Mouse (Mus musculus): ENCODE data around the gene S100pbp. TPM values are rescaled to one million over a fixed set of nuclear protein-coding genes. Genes with fewer than 3 reads are reported as not detected.
A peak's percentile ranks its signal among the peaks of the same experiment; 100 is the strongest.
"Not testable (repeated sequence)": the region's sequence is repeated elsewhere in the genome, so short reads cannot be mapped to it uniquely, and the experiment has no call there.

The S100pbp gene
- polyA plus RNA-seq, 1 experiment from 2014 or later = 24.4 TPM

- Histone ChIP-seq H3K27ac (peak overlapping the region; percentile 70), H3K4me3 (peak overlapping the region; percentile 56), H3K4me2 (peak overlapping the region; percentile 66), H3K9ac (peak overlapping the region; percentile 61), H3K27me3 (replicated peaks) (no peaks in the 10 kb centered on the region), H3K36me3 (replicated peaks) (no peaks in the 10 kb centered on the region; the same call in 1 of the 2 replicates), H3K9me3 (no peaks in the 10 kb centered on the region), H3K4me1 (peaks cover 45% of the 10 kb centered on the region)
- WGBS = 7% methylated on average over 22 of the region's 22 CpGs
- peak; percentile 13; the same call in 1 of the 2 replicates for ATAC-seq (replicated peaks)
Measured at GRCm38 (mm10) chr4:129227170-129227984, 37.9 kb upstream of the S100pbp start.

GRCm38 (mm10) chr4:129226441-129226963 is 37.0 kb upstream of the S100pbp start:
- WGBS = 18% methylated on average over 5 of the region's 5 CpGs
- peak overlapping the region; percentile 56 for H3K4me3 ChIP-seq
- H3K4me2 ChIP-seq = peak overlapping the region; percentile 66
- H3K4me1 ChIP-seq = peaks cover 45% of the 10 kb centered on the region
- peaks cover 6% of the 10 kb centered on the region; the same call in 1 of the 2 replicates for H3K36me3 ChIP-seq (replicated peaks)
- H3K27me3 ChIP-seq (replicated peaks) = no peaks in the 10 kb centered on the region
- ATAC-seq (replicated peaks) = no peak
- 0 out of 2 replicates have a peak overlapping the region, but pooled peaks have one; percentile 70 for H3K27ac ChIP-seq
- H3K9me3 ChIP-seq = no peaks in the 10 kb centered on the region
- peak overlapping the region; percentile 61 for H3K9ac ChIP-seq

- Histone ChIP-seq H3K4me2 (0 out of 2 replicates have a peak overlapping the region, but pooled peaks have one; percentile 66), H3K9ac (no peak overlapping the region), H3K36me3 (replicated peaks) (peaks cover 6% of the 10 kb centered on the region; the same call in 1 of the 2 replicates), H3K27me3 (replicated peaks) (no peaks in the 10 kb centered on the region), H3K9me3 (no peaks in the 10 kb centered on the region), H3K4me1 (peaks cover 45% of the 10 kb centered on the region), H3K27ac (no peak overlapping the region), H3K4me3 (no peak overlapping the region)
- 94% methylated on average over 12 of the region's 12 CpGs for WGBS
- ATAC-seq (replicated peaks) = no peak
Measured at GRCm38 (mm10) chr4:129225315-129225714, 35.8 kb upstream of the S100pbp start.

- Histone ChIP-seq H3K9me3 (no peaks in the 10 kb centered on the region), H3K4me2 (peak overlapping the region; percentile 42), H3K27ac (no peak overlapping the region), H3K27me3 (replicated peaks) (no peaks in the 10 kb centered on the region), H3K36me3 (replicated peaks) (peaks cover 17% of the 10 kb centered on the region), H3K9ac (peak overlapping the region; percentile 9; the same call in 1 of the 2 replicates), H3K4me1 (peaks cover 45% of the 10 kb centered on the region), H3K4me3 (peak overlapping the region; percentile 2; the same call in 1 of the 2 replicates)
- ATAC-seq (replicated peaks) = peak; percentile 38; the same call in 1 of the 2 replicates
- WGBS = 20% methylated on average over 55 of the region's 55 CpGs
Measured at GRCm38 (mm10) chr4:129223421-129224281, 34.1 kb upstream of the S100pbp start.

- H3K36me3 ChIP-seq (replicated peaks) = peaks cover 31% of the 10 kb centered on the region
- ATAC-seq (replicated peaks) = no peak
- 75% methylated on average over 31 of the region's 31 CpGs for WGBS
- H3K27ac ChIP-seq = no peak overlapping the region
- H3K4me1 ChIP-seq = peaks cover 35% of the 10 kb centered on the region
- no peak overlapping the region for H3K4me2 ChIP-seq
- H3K9ac ChIP-seq = no peak overlapping the region
- H3K27me3 ChIP-seq (replicated peaks) = no peaks in the 10 kb centered on the region
- no peaks in the 10 kb centered on the region for H3K9me3 ChIP-seq
- no peak overlapping the region for H3K4me3 ChIP-seq
Measured at GRCm38 (mm10) chr4:129222019-129222925, 32.7 kb upstream of the S100pbp start.

- no peak overlapping the region for H3K4me3 ChIP-seq
- H3K36me3 ChIP-seq (replicated peaks) = peaks cover 37% of the 10 kb centered on the region
- no peak overlapping the region for H3K4me2 ChIP-seq
- H3K4me1 ChIP-seq = peaks cover 26% of the 10 kb centered on the region
- no peak overlapping the region for H3K9ac ChIP-seq
- no peaks in the 10 kb centered on the region for H3K27me3 ChIP-seq (replicated peaks)
- no peak overlapping the region; the same call in 1 of the 2 replicates for H3K27ac ChIP-seq
- 79% methylated on average over 23 of the region's 23 CpGs for WGBS
- H3K9me3 ChIP-seq = no peaks in the 10 kb centered on the region
- no peak for ATAC-seq (replicated peaks)
Measured at GRCm38 (mm10) chr4:129221097-129222010, 31.8 kb upstream of the S100pbp start.

- Histone ChIP-seq H3K4me2 (no peak overlapping the region), H3K27me3 (replicated peaks) (no peaks in the 10 kb centered on the region), H3K4me3 (no peak overlapping the region), H3K9ac (no peak overlapping the region), H3K9me3 (no peaks in the 10 kb centered on the region), H3K36me3 (replicated peaks) (peaks cover 42% of the 10 kb centered on the region), H3K4me1 (peaks cover 18% of the 10 kb centered on the region), H3K27ac (no peak overlapping the region; the same call in 1 of the 2 replicates)
- ATAC-seq (replicated peaks) = no peak
- 78% methylated on average over 7 of the region's 7 CpGs for WGBS
Measured at GRCm38 (mm10) chr4:129220376-129221089, 31.0 kb upstream of the S100pbp start.

GRCm38 (mm10) chr4:129219198-129219597 is 29.7 kb upstream of the S100pbp start:
- Histone ChIP-seq H3K36me3 (replicated peaks) (peaks cover 50% of the 10 kb centered on the region), H3K9me3 (no peaks in the 10 kb centered on the region), H3K4me1 (peaks cover 13% of the 10 kb centered on the region), H3K27ac (no peak overlapping the region), H3K4me2 (no peak overlapping the region), H3K27me3 (replicated peaks) (no peaks in the 10 kb centered on the region), H3K9ac (no peak overlapping the region), H3K4me3 (no peak overlapping the region)
- WGBS = 87% methylated on average over 10 of the region's 10 CpGs
- ATAC-seq (replicated peaks) = no peak

GRCm38 (mm10) chr4:129218569-129219175 is 29.1 kb upstream of the S100pbp start:
- Histone ChIP-seq H3K4me2 (no peak overlapping the region), H3K36me3 (replicated peaks) (peaks cover 54% of the 10 kb centered on the region), H3K4me1 (peaks cover 8% of the 10 kb centered on the region), H3K27ac (no peak overlapping the region), H3K27me3 (replicated peaks) (no peaks in the 10 kb centered on the region), H3K9me3 (no peaks in the 10 kb centered on the region), H3K4me3 (no peak overlapping the region), H3K9ac (no peak overlapping the region)
- ATAC-seq (replicated peaks) = no peak
- 85% methylated on average over 7 of the region's 7 CpGs for WGBS

- H3K36me3 ChIP-seq (replicated peaks) = peaks cover 61% of the 10 kb centered on the region
- H3K27ac ChIP-seq; H3K4me2 ChIP-seq; H3K4me3 ChIP-seq; ATAC-seq (replicated peaks); H3K4me1 ChIP-seq; H3K27me3 ChIP-seq (replicated peaks); H3K9ac ChIP-seq; H3K9me3 ChIP-seq: not testable (repeated sequence)
- 78% methylated on average over 3 of the region's 3 CpGs for WGBS
Measured at GRCm38 (mm10) chr4:129212486-129212885, 23.0 kb upstream of the S100pbp start.

Data from midbrain, embryonic 15.5 days (tissue).